Mouse (Mus musculus) cerebellum, adult 18-20 months (tissue): Measurements from ENCODE around the gene Notum.

ENCODE experiments used
- DNase-seq, 2 experiments: peaks; one replicate each; pipeline ENCODE4 v3.0.0; 2021

Gene Notum

DNA sequence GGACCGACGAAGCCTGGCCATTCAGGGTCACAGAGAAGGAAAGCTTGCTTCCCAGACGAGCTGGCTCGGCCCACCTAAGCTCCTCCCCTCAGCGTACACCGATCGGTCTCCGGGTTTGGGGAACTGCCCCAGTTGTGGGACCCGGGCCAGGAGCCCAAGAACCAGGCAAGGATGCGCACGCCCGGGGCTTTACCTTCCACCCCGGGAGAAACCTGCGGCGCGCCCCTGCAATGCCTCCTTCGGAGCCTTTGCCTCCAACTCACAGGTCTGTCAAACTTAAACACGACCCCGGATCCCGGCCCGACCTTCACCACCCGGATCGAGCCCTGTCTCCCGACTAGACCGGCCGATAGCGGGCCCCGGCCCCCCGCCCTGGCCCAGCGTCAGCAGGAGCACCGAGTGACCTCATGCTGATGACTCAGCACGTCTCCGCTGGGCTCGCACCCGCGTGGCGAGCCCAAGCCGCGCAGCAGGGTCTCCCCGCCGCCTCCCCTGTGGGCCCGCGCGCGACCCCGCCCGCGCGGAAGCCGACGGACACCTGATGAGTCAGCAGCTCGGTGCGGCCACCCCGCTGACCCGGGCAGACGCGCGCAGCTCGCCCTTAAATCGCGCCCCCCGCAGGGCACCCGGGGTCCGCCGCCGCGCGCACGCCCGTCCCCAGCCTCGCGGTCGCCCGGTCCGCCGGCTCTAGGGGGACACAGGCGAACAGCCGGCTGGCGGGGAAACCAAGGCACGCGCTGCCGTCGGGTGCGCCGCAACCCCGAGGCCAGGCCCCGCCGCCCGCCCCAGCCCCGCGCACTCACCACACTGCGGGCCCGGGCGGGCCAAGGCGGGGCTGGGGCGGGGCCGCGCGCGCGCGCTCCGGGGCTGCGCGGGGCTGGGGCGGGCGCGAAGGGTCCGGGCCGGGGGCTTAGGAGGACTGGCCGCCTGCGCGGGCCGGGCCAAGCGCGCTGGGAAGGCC lies 28.1 kb downstream of the Notum start:
- peak; percentile 68 to 73 for DNase-seq

GRCm38 (mm10) chr11:120631726-120632448 lies 29.1 kb downstream of the Notum start:
- no peak for DNase-seq

DNA sequence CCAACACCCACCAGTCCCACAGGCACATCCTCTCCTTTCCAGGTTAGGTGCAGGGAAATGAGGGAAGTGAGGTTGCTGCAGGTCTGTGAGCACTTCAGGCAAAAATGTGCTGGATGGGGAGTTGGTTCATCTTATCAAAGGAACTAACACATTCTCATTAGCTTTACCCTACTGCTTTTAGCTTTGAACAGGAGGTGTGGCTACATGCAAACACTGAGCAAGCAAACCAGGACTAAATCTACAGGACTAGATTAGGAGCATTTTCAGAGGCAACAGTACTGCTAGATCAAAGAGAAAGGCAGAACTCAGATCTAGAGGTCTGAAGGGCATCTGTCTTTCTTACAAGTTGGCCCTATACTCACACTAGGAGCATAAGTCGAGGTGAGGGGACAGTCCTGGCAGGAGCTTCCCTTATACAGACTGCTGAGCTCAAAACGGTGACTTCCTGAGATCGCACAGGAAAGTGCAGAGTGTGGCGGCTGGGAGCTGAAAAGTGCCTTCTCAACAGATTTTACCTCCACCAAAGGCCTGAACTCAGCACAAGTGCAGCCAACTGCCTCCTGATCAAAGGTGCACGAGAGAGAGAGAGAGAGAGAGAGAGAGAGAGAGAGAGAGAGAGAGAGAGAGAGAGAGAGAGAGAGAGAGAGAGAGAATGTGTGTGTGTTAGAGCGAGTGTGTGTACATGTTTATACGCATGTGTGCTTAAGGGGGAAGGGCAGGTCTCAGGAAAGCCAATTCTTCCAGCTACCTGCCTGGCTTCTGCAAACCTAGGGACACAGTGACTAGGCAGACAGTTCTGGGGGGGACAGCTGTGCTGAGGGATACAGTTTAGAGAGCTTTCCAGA lies 29.9 kb downstream of the Notum start:
- DNase-seq = no peak

DNA sequence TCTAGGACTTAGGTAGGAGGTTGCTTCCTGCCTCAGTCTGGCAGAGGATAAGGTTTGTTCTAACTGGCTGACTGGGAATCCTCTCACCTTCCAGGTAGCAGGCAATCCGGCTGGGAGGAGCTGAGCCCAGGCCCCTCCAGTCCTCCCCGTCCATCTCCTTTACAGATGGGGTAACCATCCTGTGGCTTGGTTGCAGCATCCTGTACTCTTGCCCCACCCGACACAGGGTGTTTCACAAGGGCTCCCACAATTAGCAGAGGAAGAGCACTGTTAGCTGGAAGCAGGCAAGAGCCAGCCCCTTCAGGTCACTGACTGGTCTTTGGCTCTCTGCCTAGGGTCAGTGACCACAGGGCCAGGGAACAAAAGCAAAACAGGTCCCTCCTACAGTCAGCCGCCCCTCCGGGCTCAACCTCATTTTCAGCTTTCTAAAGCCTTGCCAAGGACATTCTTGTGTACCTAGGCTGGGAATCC lies 30.5 kb downstream of the Notum start:
- no peak for DNase-seq

DNA sequence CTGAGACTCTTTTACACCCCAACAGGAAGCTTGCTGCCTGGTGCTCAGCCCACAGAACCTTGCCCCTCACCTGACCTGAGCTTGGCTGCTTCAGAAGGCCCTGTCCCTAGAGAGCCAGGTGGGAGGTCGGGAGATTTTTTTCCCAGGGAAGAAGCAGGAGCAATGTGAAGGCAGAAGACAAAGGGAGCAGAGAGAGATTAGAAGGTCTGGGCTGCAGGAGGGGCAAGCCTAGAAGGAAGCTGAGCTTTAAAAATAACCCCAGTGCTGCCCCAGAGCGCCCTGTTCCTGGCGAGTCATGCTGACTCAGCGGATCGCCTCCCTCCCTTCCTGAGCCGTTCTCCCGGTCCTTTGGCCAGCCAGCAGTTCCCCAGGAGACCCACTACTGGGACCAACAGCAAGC lies 31.1 kb downstream of the Notum start:
- DNase-seq = peak in 1 of 2 experiments; percentile 32

- peak in 1 of 2 experiments; percentile 25 for DNase-seq
Measured at GRCm38 (mm10) chr11:120629341-120629730, 31.6 kb downstream of the Notum start.

GRCm38 (mm10) chr11:120628601-120629340 lies 32.2 kb downstream of the Notum start:
- no peak for DNase-seq

GRCm38 (mm10) chr11:120627468-120628300 lies 33.3 kb downstream of the Notum start:
- peak in 1 of 2 experiments; percentile 19 for DNase-seq

DNA sequence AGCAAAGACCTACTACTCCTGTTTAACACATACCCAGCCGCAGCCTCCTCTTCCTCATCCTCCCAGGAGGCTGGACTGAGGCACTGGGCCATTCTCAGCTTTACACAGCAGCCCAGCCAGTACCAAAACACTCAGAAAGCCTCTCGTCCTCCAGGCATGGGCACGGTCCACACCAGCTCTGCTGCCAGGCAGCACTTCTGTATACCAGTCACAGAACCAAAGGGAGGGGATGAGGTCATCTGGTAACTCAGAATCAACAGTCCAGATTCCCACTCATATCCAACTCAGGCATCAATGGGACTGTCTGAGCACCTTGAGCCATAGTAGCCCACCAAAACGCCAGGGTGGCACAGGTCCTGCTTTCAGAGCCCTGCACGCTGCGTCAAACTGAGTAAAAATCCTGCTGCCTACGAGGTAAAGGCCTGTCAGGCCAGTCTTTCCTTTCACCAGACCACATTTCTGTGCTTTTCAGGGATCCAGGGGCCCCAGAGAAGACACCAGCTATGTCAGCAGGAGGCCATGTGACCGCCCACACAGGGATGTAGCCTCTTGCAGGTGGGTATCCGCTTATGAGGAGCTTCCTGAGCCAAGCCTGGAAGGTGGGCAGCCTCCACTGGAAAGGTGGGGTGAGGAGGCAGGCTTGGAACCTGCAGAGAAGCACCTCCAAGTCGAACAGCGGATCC lies 34.0 kb downstream of the Notum start:
- no peak for DNase-seq

DNA sequence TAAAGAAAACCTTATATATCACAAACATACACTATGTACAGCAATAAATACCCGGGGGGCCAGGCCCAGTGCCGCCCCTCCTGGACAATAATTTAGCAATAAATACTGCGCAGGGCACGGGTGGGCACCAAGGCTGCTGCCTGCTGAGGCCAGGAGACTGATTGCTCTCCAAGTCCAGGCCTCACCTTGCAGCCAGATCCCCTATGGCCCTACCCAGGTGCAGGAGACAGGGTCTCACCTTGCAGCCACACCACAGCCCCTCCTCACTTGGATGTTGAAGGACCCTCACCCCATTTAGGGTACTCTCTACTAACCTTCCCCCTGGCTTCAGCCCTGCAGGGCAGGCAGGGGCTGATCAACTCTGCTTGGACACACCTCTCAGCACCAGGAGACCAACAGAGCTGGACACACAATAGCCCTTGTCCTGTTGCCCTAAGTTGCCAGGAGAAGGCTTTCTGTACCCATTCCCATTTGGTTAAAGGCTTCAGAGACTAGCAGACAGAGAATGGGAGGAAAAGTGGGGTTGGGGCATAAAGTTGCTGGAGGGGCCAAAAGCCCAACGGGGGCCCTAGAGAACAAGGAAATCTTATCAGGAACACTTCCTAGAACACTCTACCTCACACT lies 35.7 kb downstream of the Notum start, which contains the start of gene Sirt7:
Sirt7 (minus strand) TSS at position 89 of the 624 bp plus-strand sequence.
- DNase-seq = no peak

- peak; percentile 87 to 90 for DNase-seq
Measured at GRCm38 (mm10) chr11:120624680-120625111, 36.3 kb downstream of the Notum start.

- peak; percentile 64 to 65 for DNase-seq
Measured at GRCm38 (mm10) chr11:120623961-120624679, 36.9 kb downstream of the Notum start.

GRCm38 (mm10) chr11:120622805-120623204 lies 38.2 kb downstream of the Notum start:
- DNase-seq = no peak

GRCm38 (mm10) chr11:120620195-120620594 lies 40.8 kb downstream of the Notum start:
- DNase-seq = no peak

GRCm38 (mm10) chr11:120618619-120619535 lies 42.1 kb downstream of the Notum start:
- DNase-seq = peak in 1 of 2 experiments; percentile 26

- peak; percentile 94 to 95 for DNase-seq
Measured at GRCm38 (mm10) chr11:120617519-120618112, 43.4 kb downstream of the Notum start, which contains the start of gene Pcyt2. Pcyt2 (minus strand) TSS chr11:120617936.

GRCm38 (mm10) chr11:120616617-120617294 lies 44.2 kb downstream of the Notum start:
- peak in 1 of 2 experiments; percentile 20 for DNase-seq
